Mouse (Mus musculus): Measurements from ENCODE around the gene Atp5h.

DNA sequence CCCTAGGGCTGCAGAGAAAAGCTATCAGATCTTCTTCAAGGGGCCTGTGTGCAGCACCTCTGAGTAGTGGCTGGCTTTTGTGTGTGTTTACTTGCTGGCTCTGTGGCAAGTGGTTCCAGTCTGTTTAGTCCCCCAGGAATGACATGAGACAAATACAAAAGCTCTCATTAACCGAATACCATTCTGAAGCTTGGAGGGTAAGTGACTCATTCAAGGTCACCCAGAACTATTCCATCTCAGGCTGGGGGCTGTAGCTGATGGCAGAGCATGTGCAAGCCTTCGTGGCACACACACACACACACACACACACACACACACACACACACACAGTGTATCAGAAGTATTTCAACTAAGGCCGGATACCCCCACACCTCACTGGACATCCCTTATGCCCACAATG lies 19.6 kb downstream of the Atp5h start:
- no peak for TF ChIP-seq GATA1 (IDR thresholded peaks at IDR 0.05; ENCODE audit: low read length)
- no peak for TF ChIP-seq TAL1 (IDR thresholded peaks at IDR 0.05; ENCODE audit: low read length)

Data from erythroblast, embryonic 14.5 days (primary cell).